Mouse (Mus musculus) forebrain, embryonic 12.5 days (tissue): ENCODE measurements around the gene Myo18a. TPM values are rescaled to one million over a fixed set of nuclear protein-coding genes. Genes with fewer than 3 reads are reported as not detected.
A peak's percentile ranks its signal among the peaks of the same experiment; 100 is the strongest.
"Not testable (repeated sequence)": the region's sequence is repeated elsewhere in the genome, so short reads cannot be mapped to it uniquely, and the experiment has no call there.

Experiments
- ATAC-seq: fragments of 200-750 bp; cut with Nextera tagmentation; 2 replicates; pipeline ENCODE4 v1.8.0; 2017; ENCODE audit warnings: moderate TSS enrichment; ENCODE audit not compliant: low FRiP score
- H3K27ac ChIP-seq: fragments of 300-500 bp; sonication (generic); 2 replicates; pipeline ENCODE4 v1.5.1; 2016; ENCODE audit warnings: mild to moderate bottlenecking
- H3K27me3 ChIP-seq: fragments of 300-500 bp; sonication (generic); 2 replicates; pipeline ENCODE4 v1.6.1; 2016; ENCODE audit warnings: mild to moderate bottlenecking
- H3K36me3 ChIP-seq: fragments of 300-500 bp; sonication (generic); replicated peaks from 2 replicates; pipeline ENCODE4 v1.6.1; 2016; ENCODE audit warnings: mild to moderate bottlenecking
- H3K4me1 ChIP-seq: fragments of 300-500 bp; sonication (generic); 2 replicates; pipeline ENCODE4 v1.6.1; 2016
- H3K4me2 ChIP-seq: fragments of 300-500 bp; sonication (generic); 2 replicates; pipeline ENCODE4 v1.6.1; 2016; ENCODE audit warnings: mild to moderate bottlenecking, moderate library complexity
- H3K4me3 ChIP-seq: fragments of 300-500 bp; sonication (generic); replicated peaks from 2 replicates; pipeline ENCODE4 v1.5.1; 2016; ENCODE audit warnings: mild to moderate bottlenecking
- H3K9ac ChIP-seq: fragments of 300-500 bp; sonication (generic); 2 replicates; pipeline ENCODE4 v1.6.1; 2016; ENCODE audit warnings: mild to moderate bottlenecking
- H3K9me3 ChIP-seq: fragments of 300-500 bp; sonication (generic); 2 replicates; pipeline ENCODE4 v1.6.1; 2016
- WGBS: fragments of 180-500 bp; shearing (Covaris S2); methylation state at CpG from one replicate; pipeline ENCODE4 v1.1.7; 2016; 5-methylcytosine and 5-hydroxymethylcytosine counted together
- polyA plus RNA-seq: library from polyadenylated mRNA; unstranded; fragments of >200 nt; fragmentation: Nextera tagmentation; extraction: Ambion mirVana; gene quantifications from 2 replicates; pipeline ENCODE4 v1.2.1, GENCODE M21; 2016

The Myo18a gene
- 49.4 and 56.7 TPM in 2 replicates for polyA plus RNA-seq

- Histone ChIP-seq H3K4me3 (peak within 1 kb of the TSS; percentile 94), H3K27ac (peak within 1 kb of the TSS; percentile 97), H3K27me3 (peaks cover 36% of the 10 kb centered on the region), H3K9me3 (no peaks in the 10 kb centered on the region), H3K36me3 (no peaks in the 10 kb centered on the region), H3K4me2 (peak within 1 kb of the TSS; percentile 92), H3K9ac (peak within 1 kb of the TSS; percentile 99), H3K4me1 (peaks cover 45% of the 10 kb centered on the region)
- WGBS = 1% methylated on average over 74 of the region's 79 CpGs
- ATAC-seq = peak; percentile 86
Measured at GRCm38 (mm10) chr11:77762783-77763672, at the start of gene Myo18a. Myo18a (plus strand) TSS chr11:77763246.

GRCm38 (mm10) chr11:77713736-77714135 lies 49.3 kb upstream of the Myo18a start:
- Histone ChIP-seq H3K36me3 (no peaks in the 10 kb centered on the region; the same call in 1 of the 2 replicates), H3K4me3 (no peak overlapping the region), H3K4me1 (no peaks in the 10 kb centered on the region), H3K4me2 (no peak overlapping the region), H3K9me3 (no peaks in the 10 kb centered on the region), H3K27me3 (no peaks in the 10 kb centered on the region), H3K27ac (no peak overlapping the region), H3K9ac (no peak overlapping the region)
- 96% methylated on average over 3 of the region's 3 CpGs for WGBS
- no peak for ATAC-seq

- no peak for ATAC-seq
- H3K4me1 ChIP-seq = no peaks in the 10 kb centered on the region
- no peak overlapping the region for H3K4me2 ChIP-seq
- H3K27ac ChIP-seq = no peak overlapping the region
- no peak overlapping the region for H3K4me3 ChIP-seq
- H3K9me3 ChIP-seq = no peaks in the 10 kb centered on the region
- no peaks in the 10 kb centered on the region for H3K36me3 ChIP-seq
- no peak overlapping the region for H3K9ac ChIP-seq
- WGBS = 96% methylated on average over 2 of the region's 2 CpGs
- no peaks in the 10 kb centered on the region for H3K27me3 ChIP-seq
Measured at GRCm38 (mm10) chr11:77719055-77719454, 44.0 kb upstream of the Myo18a start.

GRCm38 (mm10) chr11:77721389-77721788 lies 41.7 kb upstream of the Myo18a start:
- H3K9me3 ChIP-seq = no peaks in the 10 kb centered on the region
- H3K9ac ChIP-seq = no peak overlapping the region
- no peak overlapping the region for H3K4me2 ChIP-seq
- H3K4me3 ChIP-seq = no peak overlapping the region
- H3K4me1 ChIP-seq = peaks cover 6% of the 10 kb centered on the region; the same call in 1 of the 2 replicates
- no peaks in the 10 kb centered on the region for H3K27me3 ChIP-seq
- no peak overlapping the region for H3K27ac ChIP-seq
- no peak for ATAC-seq
- H3K36me3 ChIP-seq = no peaks in the 10 kb centered on the region
- 92% methylated on average over 4 of the region's 4 CpGs for whole genome bisulfite sequencing

- 83% methylated on average over 7 of the region's 7 CpGs for WGBS
- Histone ChIP-seq H3K9me3 (no peaks in the 10 kb centered on the region), H3K4me3 (no peak overlapping the region), H3K9ac (no peak overlapping the region), H3K4me2 (no peak overlapping the region), H3K27me3 (no peaks in the 10 kb centered on the region), H3K27ac (no peak overlapping the region), H3K36me3 (no peaks in the 10 kb centered on the region), H3K4me1 (peaks cover 11% of the 10 kb centered on the region)
- ATAC-seq = no peak
Measured at GRCm38 (mm10) chr11:77724766-77725165, 38.3 kb upstream of the Myo18a start.

GRCm38 (mm10) chr11:77725183-77725582 lies 37.9 kb upstream of the Myo18a start, which contains the start of gene Cryba1:
Cryba1 (minus strand) TSS chr11:77725283.
- Histone ChIP-seq H3K36me3 (no peaks in the 10 kb centered on the region), H3K4me2 (no peak within 1 kb of the TSS), H3K4me1 (peaks cover 11% of the 10 kb centered on the region), H3K9ac (no peak within 1 kb of the TSS), H3K27me3 (no peaks in the 10 kb centered on the region), H3K9me3 (no peaks in the 10 kb centered on the region), H3K4me3 (no peak within 1 kb of the TSS), H3K27ac (no peak within 1 kb of the TSS)
- ATAC-seq = no peak
- 38% methylated on average over 7 of the region's 7 CpGs for WGBS

GRCm38 (mm10) chr11:77728587-77728986 lies 34.5 kb upstream of the Myo18a start:
- no peak overlapping the region for H3K27ac ChIP-seq
- H3K4me2 ChIP-seq = no peak overlapping the region
- H3K36me3 ChIP-seq = no peaks in the 10 kb centered on the region
- H3K9ac ChIP-seq = no peak overlapping the region
- H3K4me3 ChIP-seq = no peak overlapping the region
- no peaks in the 10 kb centered on the region for H3K27me3 ChIP-seq
- ATAC-seq = no peak
- H3K4me1 ChIP-seq = peaks cover 11% of the 10 kb centered on the region
- no peaks in the 10 kb centered on the region for H3K9me3 ChIP-seq
- WGBS = 60% methylated on average over 2 of the region's 2 CpGs

GRCm38 (mm10) chr11:77737289-77737688 lies 25.8 kb upstream of the Myo18a start:
- no peak for ATAC-seq
- H3K4me1 ChIP-seq = no peaks in the 10 kb centered on the region
- H3K9ac ChIP-seq = no peak overlapping the region
- no peaks in the 10 kb centered on the region for H3K9me3 ChIP-seq
- H3K27ac ChIP-seq = no peak overlapping the region
- H3K4me2 ChIP-seq = no peak overlapping the region
- H3K27me3 ChIP-seq = no peaks in the 10 kb centered on the region
- H3K36me3 ChIP-seq = no peaks in the 10 kb centered on the region
- H3K4me3 ChIP-seq = no peak overlapping the region
- under 1% methylated on average over 6 of the region's 6 CpGs for WGBS

- WGBS = 49% methylated on average over 7 of the region's 7 CpGs
- no peak overlapping the region for H3K4me2 ChIP-seq
- ATAC-seq = no peak
Measured at GRCm38 (mm10) chr11:77738555-77738954, 24.5 kb upstream of the Myo18a start.

GRCm38 (mm10) chr11:77743966-77744365 lies 19.1 kb upstream of the Myo18a start:
- Histone ChIP-seq H3K4me1 (no peaks in the 10 kb centered on the region), H3K27me3 (no peaks in the 10 kb centered on the region), H3K4me2 (no peak overlapping the region), H3K36me3 (no peaks in the 10 kb centered on the region), H3K9ac (no peak overlapping the region), H3K9me3 (no peaks in the 10 kb centered on the region), H3K4me3 (no peak overlapping the region), H3K27ac (no peak overlapping the region)
- no peak for ATAC-seq
- WGBS = 32% methylated on average over 6 of the region's 6 CpGs

More at GRCm38 (mm10) chr11:77738555-77738954, 24.5 kb upstream of the Myo18a start:
- Histone ChIP-seq H3K36me3 (no peaks in the 10 kb centered on the region), H3K9ac (no peak overlapping the region), H3K27ac (no peak overlapping the region), H3K4me3 (no peak overlapping the region), H3K9me3 (no peaks in the 10 kb centered on the region), H3K4me1 (no peaks in the 10 kb centered on the region), H3K27me3 (no peaks in the 10 kb centered on the region)

GRCm38 (mm10) chr11:77746652-77747051 lies 16.4 kb upstream of the Myo18a start:
- no peak for ATAC-seq
- WGBS = 92% methylated on average over 4 of the region's 4 CpGs
- Histone ChIP-seq H3K4me1 (no peaks in the 10 kb centered on the region), H3K9ac (no peak overlapping the region), H3K36me3 (no peaks in the 10 kb centered on the region), H3K27ac (no peak overlapping the region), H3K9me3 (no peaks in the 10 kb centered on the region), H3K4me2 (no peak overlapping the region), H3K27me3 (no peaks in the 10 kb centered on the region), H3K4me3 (no peak overlapping the region)

GRCm38 (mm10) chr11:77747103-77747502 lies 15.9 kb upstream of the Myo18a start:
- H3K4me2 ChIP-seq, H3K9ac ChIP-seq, H3K4me3 ChIP-seq, H3K4me1 ChIP-seq, H3K27ac ChIP-seq, H3K36me3 ChIP-seq, H3K27me3 ChIP-seq, H3K9me3 ChIP-seq, ATAC-seq: not testable (repeated sequence)
- WGBS = 95% methylated on average over 14 of the region's 15 CpGs

- ATAC-seq = no peak
- Histone ChIP-seq H3K4me1 (no peaks in the 10 kb centered on the region), H3K36me3 (no peaks in the 10 kb centered on the region), H3K27ac (no peak overlapping the region), H3K9ac (no peak overlapping the region), H3K4me2 (no peak overlapping the region), H3K9me3 (no peaks in the 10 kb centered on the region), H3K4me3 (no peak overlapping the region), H3K27me3 (no peaks in the 10 kb centered on the region)
- WGBS = 87% methylated on average over 5 of the region's 5 CpGs
Measured at GRCm38 (mm10) chr11:77748996-77749395, 14.1 kb upstream of the Myo18a start.
